Mouse (Mus musculus) forebrain, embryonic 12.5 days (tissue): ENCODE results near the gene Ulk4. TPM values are rescaled to one million over a fixed set of nuclear protein-coding genes. Genes with fewer than 3 reads are reported as not detected.

Source experiments
- ATAC-seq: fragments of 200-750 bp; cut with Nextera tagmentation; 2 replicates; pipeline ENCODE4 v1.8.0; 2017; ENCODE audit warnings: moderate TSS enrichment; ENCODE audit not compliant: low FRiP score
- H3K27ac ChIP-seq: fragments of 300-500 bp; sonication (generic); 2 replicates; pipeline ENCODE4 v1.5.1; 2016; ENCODE audit warnings: mild to moderate bottlenecking
- H3K27me3 ChIP-seq: fragments of 300-500 bp; sonication (generic); 2 replicates; pipeline ENCODE4 v1.6.1; 2016; ENCODE audit warnings: mild to moderate bottlenecking
- H3K36me3 ChIP-seq: fragments of 300-500 bp; sonication (generic); replicated peaks from 2 replicates; pipeline ENCODE4 v1.6.1; 2016; ENCODE audit warnings: mild to moderate bottlenecking
- H3K4me1 ChIP-seq: fragments of 300-500 bp; sonication (generic); 2 replicates; pipeline ENCODE4 v1.6.1; 2016
- H3K4me2 ChIP-seq: fragments of 300-500 bp; sonication (generic); 2 replicates; pipeline ENCODE4 v1.6.1; 2016; ENCODE audit warnings: mild to moderate bottlenecking, moderate library complexity
- H3K4me3 ChIP-seq: fragments of 300-500 bp; sonication (generic); replicated peaks from 2 replicates; pipeline ENCODE4 v1.5.1; 2016; ENCODE audit warnings: mild to moderate bottlenecking
- H3K9ac ChIP-seq: fragments of 300-500 bp; sonication (generic); 2 replicates; pipeline ENCODE4 v1.6.1; 2016; ENCODE audit warnings: mild to moderate bottlenecking
- H3K9me3 ChIP-seq: fragments of 300-500 bp; sonication (generic); 2 replicates; pipeline ENCODE4 v1.6.1; 2016
- WGBS: fragments of 180-500 bp; shearing (Covaris S2); methylation state at CpG from one replicate; pipeline ENCODE4 v1.1.7; 2016; 5-methylcytosine and 5-hydroxymethylcytosine counted together
- polyA plus RNA-seq: library from polyadenylated mRNA; unstranded; fragments of >200 nt; fragmentation: Nextera tagmentation; extraction: Ambion mirVana; gene quantifications from 2 replicates; pipeline ENCODE4 v1.2.1, GENCODE M21; 2016

Ulk4 gene
- polyA plus RNA-seq, 1 experiment from 2014 or later: 179 TPM

DNA sequence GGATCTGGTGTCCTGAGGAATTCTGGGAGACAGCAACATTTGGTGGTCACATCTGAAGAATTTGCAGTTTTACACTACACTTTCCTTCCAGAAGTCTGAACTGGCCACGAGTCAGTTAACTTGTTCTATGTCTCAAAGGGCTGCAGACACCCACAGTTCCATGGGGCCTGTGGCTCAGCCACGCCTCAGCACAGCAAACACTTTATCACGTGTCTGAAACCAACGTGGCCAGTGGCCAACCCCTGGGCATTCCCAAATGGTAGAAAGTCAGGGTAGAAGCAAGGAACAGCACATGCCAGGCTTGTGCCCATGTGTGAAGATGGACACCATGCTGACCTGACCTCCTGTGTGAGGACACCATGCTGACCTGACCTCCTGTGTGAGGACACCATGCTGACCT is 159.1 kb downstream of the Ulk4 start:
- Histone ChIP-seq H3K9ac (no peak overlapping the region), H3K9me3 (no peaks in the 10 kb centered on the region), H3K27me3 (no peaks in the 10 kb centered on the region), H3K27ac (no peak overlapping the region), H3K4me2 (no peak overlapping the region), H3K36me3 (no peaks in the 10 kb centered on the region), H3K4me1 (no peaks in the 10 kb centered on the region), H3K4me3 (no peak overlapping the region)
- 85% methylated on average over 4 of the region's 4 CpGs for WGBS
- no peak for ATAC-seq

GRCm38 (mm10) chr9:121112131-121112530 is 164.9 kb downstream of the Ulk4 start:
- no peaks in the 10 kb centered on the region for H3K9me3 ChIP-seq
- no peak overlapping the region for H3K27ac ChIP-seq
- H3K9ac ChIP-seq: no peak overlapping the region
- 54% methylated on average over 1 of the region's 1 CpGs for WGBS
- no peaks in the 10 kb centered on the region for H3K36me3 ChIP-seq
- H3K4me3 ChIP-seq: no peak overlapping the region
- H3K4me2 ChIP-seq: no peak overlapping the region
- ATAC-seq: no peak
- H3K27me3 ChIP-seq: no peaks in the 10 kb centered on the region; the same call in 1 of the 2 replicates
- peaks cover 20% of the 10 kb centered on the region for H3K4me1 ChIP-seq

DNA sequence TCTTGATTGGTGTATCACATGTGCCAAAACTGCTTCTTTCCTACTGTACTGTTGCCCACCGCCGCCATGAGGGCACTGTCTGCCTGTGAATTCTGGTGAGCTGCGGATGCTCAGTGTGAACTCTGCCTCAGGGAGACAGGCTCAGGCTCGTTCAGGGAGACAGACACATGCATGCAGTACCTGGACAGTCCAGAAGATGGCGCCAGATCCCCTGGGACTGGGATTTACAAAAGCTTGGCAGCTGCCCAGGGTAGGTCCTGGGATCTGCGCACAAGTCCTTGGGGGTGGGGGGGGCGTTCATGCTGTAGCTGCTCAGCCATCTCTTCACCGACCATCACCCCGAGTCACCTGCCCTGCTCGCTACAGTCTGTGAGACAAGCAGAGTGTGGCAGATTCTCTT is 168.9 kb downstream of the Ulk4 start:
- no peak overlapping the region for H3K4me2 ChIP-seq
- no peak overlapping the region for H3K9ac ChIP-seq
- H3K9me3 ChIP-seq: no peaks in the 10 kb centered on the region
- no peaks in the 10 kb centered on the region for H3K36me3 ChIP-seq
- peak; percentile 63 for ATAC-seq
- no peak overlapping the region for H3K27ac ChIP-seq
- no peaks in the 10 kb centered on the region; the same call in 1 of the 2 replicates for H3K27me3 ChIP-seq
- peaks cover 22% of the 10 kb centered on the region for H3K4me1 ChIP-seq
- no peak overlapping the region for H3K4me3 ChIP-seq
- WGBS: 14% methylated on average over 10 of the region's 10 CpGs

- peaks cover 22% of the 10 kb centered on the region for H3K4me1 ChIP-seq
Observed at GRCm38 (mm10) chr9:121107643-121108042, 169.4 kb downstream of the Ulk4 start.

GRCm38 (mm10) chr9:121107101-121107500 is 169.9 kb downstream of the Ulk4 start:
- ATAC-seq: no peak
- Histone ChIP-seq H3K4me1 (peaks cover 22% of the 10 kb centered on the region), H3K4me3 (no peak overlapping the region), H3K36me3 (no peaks in the 10 kb centered on the region), H3K27me3 (no peaks in the 10 kb centered on the region; the same call in 1 of the 2 replicates), H3K27ac (no peak overlapping the region), H3K9me3 (no peaks in the 10 kb centered on the region), H3K9ac (0 out of 2 replicates have a peak overlapping the region, but pooled peaks have one; percentile 12), H3K4me2 (no peak overlapping the region)
- 24% methylated on average over 11 of the region's 11 CpGs for WGBS

More at GRCm38 (mm10) chr9:121107643-121108042, 169.4 kb downstream of the Ulk4 start:
- WGBS: 74% methylated on average over 5 of the region's 5 CpGs
- Histone ChIP-seq H3K9ac (0 out of 2 replicates have a peak overlapping the region, but pooled peaks have one; percentile 12), H3K27ac (0 out of 2 replicates have a peak overlapping the region, but pooled peaks have one; percentile 25), H3K36me3 (no peaks in the 10 kb centered on the region), H3K4me3 (no peak overlapping the region), H3K9me3 (no peaks in the 10 kb centered on the region), H3K4me2 (no peak overlapping the region), H3K27me3 (no peaks in the 10 kb centered on the region; the same call in 1 of the 2 replicates)
- peak; percentile 27; the same call in 1 of the 2 replicates for ATAC-seq

DNA sequence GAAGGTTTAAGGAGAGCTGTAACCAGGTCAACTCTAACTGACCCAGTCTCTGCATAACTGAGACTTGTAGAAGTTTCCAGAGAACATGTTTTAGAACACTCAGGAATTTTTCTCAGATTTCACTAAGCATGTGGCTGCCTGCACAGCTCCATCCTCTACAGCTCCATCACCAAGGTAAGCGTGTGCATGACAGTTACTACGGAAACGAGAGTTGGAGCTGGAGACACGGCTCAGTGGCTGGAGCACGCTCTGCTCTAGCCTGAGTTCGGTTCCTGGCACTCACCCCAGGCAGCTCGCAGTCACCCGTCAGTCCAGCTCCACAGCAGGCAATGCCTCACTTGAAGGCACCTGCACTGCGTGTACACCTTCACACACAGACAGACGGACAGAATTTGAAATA is 175.5 kb downstream of the Ulk4 start:
- no peak overlapping the region for H3K27ac ChIP-seq
- peaks cover 12% of the 10 kb centered on the region for H3K4me1 ChIP-seq
- no peaks in the 10 kb centered on the region for H3K9me3 ChIP-seq
- WGBS: 88% methylated on average over 10 of the region's 10 CpGs
- H3K4me2 ChIP-seq: no peak overlapping the region
- no peaks in the 10 kb centered on the region for H3K27me3 ChIP-seq
- ATAC-seq: no peak
- H3K36me3 ChIP-seq: no peaks in the 10 kb centered on the region
- no peak overlapping the region for H3K4me3 ChIP-seq
- no peak overlapping the region for H3K9ac ChIP-seq

- Histone ChIP-seq H3K36me3 (no peaks in the 10 kb centered on the region), H3K4me3 (no peak overlapping the region), H3K9ac (no peak overlapping the region), H3K27ac (peak overlapping the region; percentile 33; the same call in 1 of the 2 replicates), H3K27me3 (no peaks in the 10 kb centered on the region), H3K4me1 (peaks cover 12% of the 10 kb centered on the region), H3K9me3 (no peaks in the 10 kb centered on the region), H3K4me2 (no peak overlapping the region)
- peak; percentile 82 for ATAC-seq
- WGBS: 72% methylated on average over 10 of the region's 10 CpGs
Observed at GRCm38 (mm10) chr9:121099453-121099852, 177.5 kb downstream of the Ulk4 start.

DNA sequence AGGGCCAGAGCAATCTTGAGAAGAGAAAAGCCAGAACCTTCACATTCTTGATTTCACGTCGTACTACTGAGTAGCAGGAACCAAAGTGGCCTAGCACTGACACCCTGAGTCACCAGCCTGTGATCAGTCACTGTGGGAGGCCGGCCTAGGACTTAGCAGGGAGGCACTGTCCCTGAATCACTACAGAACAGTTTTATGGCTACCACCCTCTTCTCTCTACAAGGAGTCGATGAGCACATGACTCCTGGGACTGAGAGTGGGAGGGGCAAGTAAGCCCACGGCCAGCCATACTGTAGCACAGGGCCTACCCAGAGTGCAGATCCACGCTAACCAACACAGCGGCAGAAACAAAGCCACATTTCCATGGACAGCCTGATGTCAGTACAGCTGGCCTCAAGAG is 183.2 kb downstream of the Ulk4 start:
- Histone ChIP-seq H3K9me3 (no peaks in the 10 kb centered on the region), H3K4me1 (peaks cover 14% of the 10 kb centered on the region), H3K9ac (no peak overlapping the region), H3K4me3 (no peak overlapping the region), H3K36me3 (no peaks in the 10 kb centered on the region), H3K4me2 (no peak overlapping the region), H3K27ac (no peak overlapping the region), H3K27me3 (no peaks in the 10 kb centered on the region)
- ATAC-seq: no peak
- WGBS: 92% methylated on average over 7 of the region's 7 CpGs

DNA sequence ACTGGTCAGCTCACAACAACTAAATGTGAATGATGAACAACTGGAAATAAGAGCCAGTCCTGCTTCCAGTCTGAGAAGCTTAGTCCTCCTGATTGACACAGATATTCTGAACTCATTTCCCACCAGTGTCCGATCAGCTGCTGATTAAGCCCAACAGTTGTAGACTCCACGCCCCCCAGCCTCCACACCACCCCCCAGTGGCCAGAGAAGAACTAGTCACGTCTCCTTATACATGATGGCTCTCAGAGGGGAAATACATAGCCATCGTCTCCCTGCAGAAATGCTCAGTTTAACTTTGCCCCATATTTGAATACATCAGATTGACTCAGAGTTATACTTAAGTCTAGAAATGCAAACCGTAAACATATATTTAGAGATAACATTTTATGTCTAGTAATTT is 184.4 kb downstream of the Ulk4 start:
- ATAC-seq: no peak
- Histone ChIP-seq H3K27ac (no peak overlapping the region), H3K4me1 (peaks cover 3% of the 10 kb centered on the region; the same call in 1 of the 2 replicates), H3K4me3 (no peak overlapping the region), H3K27me3 (no peaks in the 10 kb centered on the region), H3K9me3 (no peaks in the 10 kb centered on the region), H3K36me3 (no peaks in the 10 kb centered on the region), H3K4me2 (no peak overlapping the region), H3K9ac (no peak overlapping the region)
- 85% methylated on average over 5 of the region's 5 CpGs for WGBS

DNA sequence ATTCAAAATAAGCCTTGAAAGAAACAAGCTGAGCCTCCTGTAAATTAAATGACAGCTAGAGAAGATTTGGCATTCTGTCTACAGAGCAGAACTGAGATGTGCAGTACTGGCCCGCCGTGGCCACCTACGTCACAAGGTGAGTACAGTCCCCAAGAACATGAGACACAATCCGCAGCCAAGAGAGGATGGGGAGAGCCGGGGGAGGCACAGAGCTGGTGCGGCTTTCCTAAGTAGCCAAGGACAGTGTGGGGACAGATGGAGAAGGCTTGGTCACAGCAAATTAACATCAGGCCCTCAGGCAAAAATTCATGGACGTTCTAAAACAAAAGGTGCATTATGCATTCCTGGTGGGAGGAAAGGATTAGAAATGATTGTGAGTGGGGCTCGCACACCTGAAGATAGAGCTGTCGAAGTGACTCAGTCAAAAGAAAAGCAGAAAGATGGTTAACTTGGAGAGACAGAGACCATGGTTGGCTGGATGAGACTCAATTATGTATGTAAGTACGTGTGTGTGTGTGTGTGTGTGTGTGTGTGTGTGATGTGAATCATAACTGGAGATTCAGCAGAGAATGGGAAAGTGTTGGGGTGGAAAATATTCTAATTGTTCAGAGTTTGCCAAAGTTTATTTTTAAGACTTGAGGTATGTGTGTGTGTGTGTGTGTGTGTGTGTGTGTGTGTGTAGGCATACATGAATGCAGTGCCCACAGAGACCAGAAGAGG is 185.8 kb downstream of the Ulk4 start:
- Histone ChIP-seq H3K9ac (no peak overlapping the region), H3K27me3 (no peaks in the 10 kb centered on the region), H3K9me3 (no peaks in the 10 kb centered on the region), H3K4me1 (peaks cover 3% of the 10 kb centered on the region; the same call in 1 of the 2 replicates), H3K27ac (no peak overlapping the region), H3K4me3 (no peak overlapping the region), H3K4me2 (no peak overlapping the region), H3K36me3 (no peaks in the 10 kb centered on the region)
- 74% methylated on average over 10 of the region's 10 CpGs for WGBS
- ATAC-seq: no peak

DNA sequence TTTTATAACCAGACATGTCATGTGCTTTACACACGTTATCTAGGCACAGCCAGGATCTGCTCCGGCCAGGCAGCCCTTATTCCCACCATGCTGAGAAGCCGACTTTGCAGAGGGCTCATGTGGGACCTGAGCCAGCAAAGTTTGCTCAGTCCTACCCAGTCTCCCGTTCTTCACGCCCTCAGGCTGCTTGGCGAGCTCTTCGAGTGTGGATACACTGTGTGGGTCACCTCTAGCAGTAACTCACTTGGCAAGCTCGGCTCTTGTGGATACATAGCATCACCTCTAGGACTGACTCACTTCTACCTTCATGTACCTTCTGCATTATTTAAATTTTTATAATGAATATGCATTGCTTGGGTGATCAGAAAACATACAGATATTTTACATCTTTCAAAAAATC is 189.3 kb downstream of the Ulk4 start:
- ATAC-seq: no peak
- Histone ChIP-seq H3K9ac (no peak overlapping the region), H3K4me1 (peaks cover 25% of the 10 kb centered on the region), H3K4me3 (no peak overlapping the region), H3K4me2 (no peak overlapping the region), H3K9me3 (no peaks in the 10 kb centered on the region), H3K36me3 (no peaks in the 10 kb centered on the region), H3K27ac (no peak overlapping the region), H3K27me3 (no peaks in the 10 kb centered on the region)
- WGBS: 84% methylated on average over 8 of the region's 8 CpGs

DNA sequence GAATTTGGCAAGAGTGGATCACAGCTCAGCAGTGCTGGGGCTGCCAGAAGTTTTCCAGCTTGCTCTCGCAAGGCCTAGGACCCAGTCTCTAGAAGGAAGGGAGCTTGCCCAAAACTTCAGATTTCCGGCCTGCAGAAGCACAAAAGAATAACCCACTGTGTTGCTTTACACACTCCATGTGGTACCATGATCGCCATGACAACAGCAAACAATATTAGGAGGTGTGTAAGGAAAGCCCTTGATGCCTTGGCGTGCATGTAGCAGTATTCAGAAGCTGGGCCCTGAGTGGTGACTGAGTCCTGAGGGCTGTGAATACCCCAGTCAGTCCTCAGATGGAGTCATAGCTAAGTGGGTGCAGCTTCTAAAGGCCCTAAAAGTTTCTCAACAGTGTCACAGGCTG is 192.8 kb downstream of the Ulk4 start:
- no peak overlapping the region for H3K27ac ChIP-seq
- WGBS: 55% methylated on average over 4 of the region's 4 CpGs
- no peak overlapping the region for H3K4me3 ChIP-seq
- no peaks in the 10 kb centered on the region for H3K27me3 ChIP-seq
- H3K4me1 ChIP-seq: peaks cover 29% of the 10 kb centered on the region
- no peaks in the 10 kb centered on the region for H3K9me3 ChIP-seq
- H3K36me3 ChIP-seq: no peaks in the 10 kb centered on the region
- H3K4me2 ChIP-seq: no peak overlapping the region
- ATAC-seq: no peak
- H3K9ac ChIP-seq: no peak overlapping the region

DNA sequence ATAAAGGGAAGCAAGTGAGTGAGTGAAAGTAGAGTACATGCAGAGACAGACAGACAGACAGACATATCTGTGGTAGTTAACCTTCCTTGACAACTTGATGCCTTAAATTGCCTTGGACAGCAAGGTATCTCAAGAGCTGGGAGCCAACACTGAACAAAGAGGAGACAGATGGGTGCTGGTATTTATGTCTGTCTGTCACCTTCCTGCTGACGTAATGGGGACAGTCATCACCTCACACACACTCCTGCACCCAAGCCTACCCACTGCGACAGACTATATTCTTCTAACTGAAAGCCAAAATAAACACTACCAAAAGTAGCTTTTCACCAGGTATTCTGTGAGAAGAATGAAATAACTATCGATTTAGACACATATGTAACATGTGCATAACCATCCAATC is 196.2 kb downstream of the Ulk4 start:
- no peak overlapping the region for H3K4me2 ChIP-seq
- WGBS: 88% methylated on average over 3 of the region's 3 CpGs
- no peak overlapping the region for H3K9ac ChIP-seq
- H3K36me3 ChIP-seq: no peaks in the 10 kb centered on the region
- H3K27ac ChIP-seq: no peak overlapping the region
- H3K4me3 ChIP-seq: no peak overlapping the region
- peaks cover 37% of the 10 kb centered on the region for H3K4me1 ChIP-seq
- no peaks in the 10 kb centered on the region for H3K27me3 ChIP-seq
- no peak for ATAC-seq
- H3K9me3 ChIP-seq: no peaks in the 10 kb centered on the region
